Mouse (Mus musculus): ENCODE results near the gene Ccdc82. TPM values are rescaled to one million over a fixed set of nuclear protein-coding genes. Genes with fewer than 3 reads are reported as not detected.

Gene Ccdc82
- polyA plus RNA-seq, 1 experiment from 2014 or later = 21.9 TPM

GRCm38 (mm10) chr9:13245481-13245880, 1.3 kb upstream of the Ccdc82 start, which contains the start of gene Jrkl:
Jrkl (minus strand) TSS chr9:13245829.
- peak; percentile 25 for ATAC-seq (ENCODE audit: low read depth)

GRCm38 (mm10) chr9:13248104-13248503, 1.3 kb downstream of the Ccdc82 start:
- WGBS = 97% methylated on average over 4 of the region's 4 CpGs

More at GRCm38 (mm10) chr9:13245481-13245880, 1.3 kb upstream of the Ccdc82 start, which contains the start of gene Jrkl:
- Histone ChIP-seq H3K4me1 (ENCODE audit: control insufficient read depth, insufficient read depth, low read length) (peaks cover 22% of the 10 kb centered on the region; the same call in 1 of the 2 replicates), H3K4me2 (ENCODE audit: low read depth, low read length) (peak within 1 kb of the TSS; percentile 68), H3K36me3 (ENCODE audit: control insufficient read depth, insufficient read depth, low read length) (no peaks in the 10 kb centered on the region), H3K9me3 (ENCODE audit: control insufficient read depth, low read length) (no peaks in the 10 kb centered on the region), H3K27me3 (ENCODE audit: control insufficient read depth, insufficient read depth, low read length) (no peaks in the 10 kb centered on the region), H3K9ac (replicated peaks; ENCODE audit: low read depth, low read length) (peak within 1 kb of the TSS; percentile 42; the same call in 1 of the 2 replicates), H3K27ac (ENCODE audit: low read depth, low read length) (no peak within 1 kb of the TSS), H3K4me3 (ENCODE audit: low read depth, low read length) (peak within 1 kb of the TSS; percentile 43)
- 7% methylated on average over 10 of the region's 10 CpGs for WGBS

GRCm38 (mm10) chr9:13251251-13251650, 4.5 kb downstream of the Ccdc82 start:
- ATAC-seq (ENCODE audit: low read depth) = no peak
- H3K9ac ChIP-seq (replicated peaks; ENCODE audit: low read depth, low read length) = no peak overlapping the region
- 90% methylated on average over 2 of the region's 2 CpGs for WGBS

More at GRCm38 (mm10) chr9:13248104-13248503, 1.3 kb downstream of the Ccdc82 start:
- peaks cover 22% of the 10 kb centered on the region; the same call in 1 of the 2 replicates for H3K4me1 ChIP-seq (ENCODE audit: control insufficient read depth, insufficient read depth, low read length)
- no peaks in the 10 kb centered on the region for H3K27me3 ChIP-seq (ENCODE audit: control insufficient read depth, insufficient read depth, low read length)
- H3K4me2 ChIP-seq (ENCODE audit: low read depth, low read length) = no peak overlapping the region
- H3K27ac ChIP-seq (ENCODE audit: low read depth, low read length) = no peak overlapping the region
- no peak for ATAC-seq (ENCODE audit: low read depth)
- no peak overlapping the region for H3K4me3 ChIP-seq (ENCODE audit: low read depth, low read length)
- no peaks in the 10 kb centered on the region for H3K36me3 ChIP-seq (ENCODE audit: control insufficient read depth, insufficient read depth, low read length)
- no peaks in the 10 kb centered on the region for H3K9me3 ChIP-seq (ENCODE audit: control insufficient read depth, low read length)
- H3K9ac ChIP-seq (replicated peaks; ENCODE audit: low read depth, low read length) = no peak overlapping the region

GRCm38 (mm10) chr9:13256726-13257125, 10.0 kb downstream of the Ccdc82 start:
- WGBS = 100% methylated on average over 1 of the region's 1 CpGs
- ATAC-seq (ENCODE audit: low read depth) = no peak
- H3K9ac ChIP-seq (replicated peaks; ENCODE audit: low read depth, low read length) = no peak overlapping the region
- no peak overlapping the region for H3K27ac ChIP-seq (ENCODE audit: low read depth, low read length)
- H3K9me3 ChIP-seq (ENCODE audit: control insufficient read depth, low read length) = no peaks in the 10 kb centered on the region
- H3K4me3 ChIP-seq (ENCODE audit: low read depth, low read length) = no peak overlapping the region
- H3K4me1 ChIP-seq (ENCODE audit: control insufficient read depth, insufficient read depth, low read length) = no peaks in the 10 kb centered on the region
- H3K36me3 ChIP-seq (ENCODE audit: control insufficient read depth, insufficient read depth, low read length) = no peaks in the 10 kb centered on the region
- H3K27me3 ChIP-seq (ENCODE audit: control insufficient read depth, insufficient read depth, low read length) = no peaks in the 10 kb centered on the region
- H3K4me2 ChIP-seq (ENCODE audit: low read depth, low read length) = no peak overlapping the region

More at GRCm38 (mm10) chr9:13251251-13251650, 4.5 kb downstream of the Ccdc82 start:
- no peak overlapping the region for H3K27ac ChIP-seq (ENCODE audit: low read depth, low read length)
- no peaks in the 10 kb centered on the region for H3K9me3 ChIP-seq (ENCODE audit: control insufficient read depth, low read length)
- H3K36me3 ChIP-seq (ENCODE audit: control insufficient read depth, insufficient read depth, low read length) = no peaks in the 10 kb centered on the region
- no peak overlapping the region for H3K4me3 ChIP-seq (ENCODE audit: low read depth, low read length)
- no peaks in the 10 kb centered on the region for H3K27me3 ChIP-seq (ENCODE audit: control insufficient read depth, insufficient read depth, low read length)
- 0 out of 2 replicates have a peak, but pooled peaks cover 6% of the 10 kb centered on the region for H3K4me1 ChIP-seq (ENCODE audit: control insufficient read depth, insufficient read depth, low read length)
- no peak overlapping the region for H3K4me2 ChIP-seq (ENCODE audit: low read depth, low read length)

- Histone ChIP-seq H3K4me3 (ENCODE audit: low read depth, low read length) (no peak overlapping the region), H3K9ac (replicated peaks; ENCODE audit: low read depth, low read length) (no peak overlapping the region), H3K27ac (ENCODE audit: low read depth, low read length) (no peak overlapping the region), H3K27me3 (ENCODE audit: control insufficient read depth, insufficient read depth, low read length) (no peaks in the 10 kb centered on the region), H3K4me2 (ENCODE audit: low read depth, low read length) (no peak overlapping the region), H3K9me3 (ENCODE audit: control insufficient read depth, low read length) (no peaks in the 10 kb centered on the region), H3K36me3 (ENCODE audit: control insufficient read depth, insufficient read depth, low read length) (no peaks in the 10 kb centered on the region), H3K4me1 (ENCODE audit: control insufficient read depth, insufficient read depth, low read length) (no peaks in the 10 kb centered on the region)
- WGBS = 94% methylated on average over 2 of the region's 2 CpGs
- ATAC-seq (ENCODE audit: low read depth) = no peak
These were observed 11.4 kb downstream of the Ccdc82 start for GRCm38 (mm10) chr9:13258173-13258572.

- Histone ChIP-seq H3K9ac (replicated peaks; ENCODE audit: low read depth, low read length) (no peak overlapping the region), H3K4me3 (ENCODE audit: low read depth, low read length) (no peak overlapping the region), H3K27ac (ENCODE audit: low read depth, low read length) (no peak overlapping the region), H3K4me2 (ENCODE audit: low read depth, low read length) (no peak overlapping the region), H3K4me1 (ENCODE audit: control insufficient read depth, insufficient read depth, low read length) (no peaks in the 10 kb centered on the region), H3K36me3 (ENCODE audit: control insufficient read depth, insufficient read depth, low read length) (no peaks in the 10 kb centered on the region), H3K27me3 (ENCODE audit: control insufficient read depth, insufficient read depth, low read length) (no peaks in the 10 kb centered on the region), H3K9me3 (ENCODE audit: control insufficient read depth, low read length) (no peaks in the 10 kb centered on the region)
- ATAC-seq (ENCODE audit: low read depth) = no peak
- 91% methylated on average over 3 of the region's 3 CpGs for WGBS
These were observed 14.2 kb downstream of the Ccdc82 start for GRCm38 (mm10) chr9:13260980-13261379.

GRCm38 (mm10) chr9:13273219-13273618, 26.5 kb downstream of the Ccdc82 start:
- ATAC-seq (ENCODE audit: low read depth) = no peak
- no peak overlapping the region for H3K4me2 ChIP-seq (ENCODE audit: low read depth, low read length)
- H3K4me1 ChIP-seq (ENCODE audit: control insufficient read depth, insufficient read depth, low read length) = no peaks in the 10 kb centered on the region
- H3K27ac ChIP-seq (ENCODE audit: low read depth, low read length) = no peak overlapping the region
- no peak overlapping the region for H3K9ac ChIP-seq (replicated peaks; ENCODE audit: low read depth, low read length)
- no peaks in the 10 kb centered on the region for H3K27me3 ChIP-seq (ENCODE audit: control insufficient read depth, insufficient read depth, low read length)
- H3K4me3 ChIP-seq (ENCODE audit: low read depth, low read length) = no peak overlapping the region
- H3K36me3 ChIP-seq (ENCODE audit: control insufficient read depth, insufficient read depth, low read length) = no peaks in the 10 kb centered on the region
- H3K9me3 ChIP-seq (ENCODE audit: control insufficient read depth, low read length) = no peaks in the 10 kb centered on the region
- 92% methylated on average over 1 of the region's 1 CpGs for WGBS

- Histone ChIP-seq H3K9ac (replicated peaks; ENCODE audit: low read depth, low read length) (no peak overlapping the region), H3K27me3 (ENCODE audit: control insufficient read depth, insufficient read depth, low read length) (no peaks in the 10 kb centered on the region), H3K4me1 (ENCODE audit: control insufficient read depth, insufficient read depth, low read length) (no peaks in the 10 kb centered on the region), H3K9me3 (ENCODE audit: control insufficient read depth, low read length) (no peaks in the 10 kb centered on the region), H3K4me3 (ENCODE audit: low read depth, low read length) (no peak overlapping the region), H3K4me2 (ENCODE audit: low read depth, low read length) (no peak overlapping the region), H3K36me3 (ENCODE audit: control insufficient read depth, insufficient read depth, low read length) (no peaks in the 10 kb centered on the region), H3K27ac (ENCODE audit: low read depth, low read length) (no peak overlapping the region)
- WGBS = 69% methylated on average over 2 of the region's 2 CpGs
- ATAC-seq (ENCODE audit: low read depth) = no peak
These were observed 40.7 kb downstream of the Ccdc82 start for GRCm38 (mm10) chr9:13287482-13287881.

- Histone ChIP-seq H3K4me3 (ENCODE audit: low read depth, low read length) (peak overlapping the region; percentile 62), H3K4me1 (ENCODE audit: control insufficient read depth, insufficient read depth, low read length) (peaks cover 20% of the 10 kb centered on the region), H3K4me2 (ENCODE audit: low read depth, low read length) (peak overlapping the region; percentile 93), H3K9me3 (ENCODE audit: control insufficient read depth, low read length) (no peaks in the 10 kb centered on the region), H3K9ac (replicated peaks; ENCODE audit: low read depth, low read length) (peak overlapping the region; percentile 74), H3K27ac (ENCODE audit: low read depth, low read length) (peak overlapping the region; percentile 73), H3K27me3 (ENCODE audit: control insufficient read depth, insufficient read depth, low read length) (no peaks in the 10 kb centered on the region), H3K36me3 (ENCODE audit: control insufficient read depth, insufficient read depth, low read length) (no peaks in the 10 kb centered on the region)
- 0% methylated on average over 28 of the region's 28 CpGs for WGBS
- peak; percentile 91 for ATAC-seq (ENCODE audit: low read depth)
These were observed 49.7 kb downstream of the Ccdc82 start for GRCm38 (mm10) chr9:13296274-13297121.

Measured in neural tube, embryonic 14.5 days (tissue).